Mouse (Mus musculus) adrenal gland, postnatal 25 days (tissue): ENCODE data around the gene Islr. TPM values are rescaled to one million over a fixed set of nuclear protein-coding genes. Genes with fewer than 3 reads are reported as not detected.

Experiments
- DNase-seq: peaks from one replicate; pipeline ENCODE4 v3.0.0; 2021; ENCODE audit warnings: mixed read lengths
- total RNA-seq: library from RNA; stranded (reverse); gene quantifications from 2 replicates; pipeline ENCODE4 v1.2.3, GENCODE M21; 2021

The Islr gene
- total RNA-seq, 1 experiment from 2014 or later, result 13.3 TPM

- DNase-seq, result no peak
Measured at GRCm38 (mm10) chr9:58150733-58151361, 53.3 kb downstream of the Islr start.

- no peak for DNase-seq
Measured at GRCm38 (mm10) chr9:58148806-58149205, 55.3 kb downstream of the Islr start.

- no peak for DNase-seq
Measured at GRCm38 (mm10) chr9:58145417-58145816, 58.7 kb downstream of the Islr start.

- no peak for DNase-seq
Measured at GRCm38 (mm10) chr9:58144664-58145063, 59.4 kb downstream of the Islr start.

- DNase-seq, result no peak
Measured at GRCm38 (mm10) chr9:58143419-58143818, 60.7 kb downstream of the Islr start.

GRCm38 (mm10) chr9:58139947-58140346 is 64.2 kb downstream of the Islr start:
- DNase-seq, result no peak

- no peak for DNase-seq
Measured at GRCm38 (mm10) chr9:58135921-58136321, 68.2 kb downstream of the Islr start.

GRCm38 (mm10) chr9:58134906-58135305 is 69.2 kb downstream of the Islr start:
- DNase-seq, result no peak

DNA sequence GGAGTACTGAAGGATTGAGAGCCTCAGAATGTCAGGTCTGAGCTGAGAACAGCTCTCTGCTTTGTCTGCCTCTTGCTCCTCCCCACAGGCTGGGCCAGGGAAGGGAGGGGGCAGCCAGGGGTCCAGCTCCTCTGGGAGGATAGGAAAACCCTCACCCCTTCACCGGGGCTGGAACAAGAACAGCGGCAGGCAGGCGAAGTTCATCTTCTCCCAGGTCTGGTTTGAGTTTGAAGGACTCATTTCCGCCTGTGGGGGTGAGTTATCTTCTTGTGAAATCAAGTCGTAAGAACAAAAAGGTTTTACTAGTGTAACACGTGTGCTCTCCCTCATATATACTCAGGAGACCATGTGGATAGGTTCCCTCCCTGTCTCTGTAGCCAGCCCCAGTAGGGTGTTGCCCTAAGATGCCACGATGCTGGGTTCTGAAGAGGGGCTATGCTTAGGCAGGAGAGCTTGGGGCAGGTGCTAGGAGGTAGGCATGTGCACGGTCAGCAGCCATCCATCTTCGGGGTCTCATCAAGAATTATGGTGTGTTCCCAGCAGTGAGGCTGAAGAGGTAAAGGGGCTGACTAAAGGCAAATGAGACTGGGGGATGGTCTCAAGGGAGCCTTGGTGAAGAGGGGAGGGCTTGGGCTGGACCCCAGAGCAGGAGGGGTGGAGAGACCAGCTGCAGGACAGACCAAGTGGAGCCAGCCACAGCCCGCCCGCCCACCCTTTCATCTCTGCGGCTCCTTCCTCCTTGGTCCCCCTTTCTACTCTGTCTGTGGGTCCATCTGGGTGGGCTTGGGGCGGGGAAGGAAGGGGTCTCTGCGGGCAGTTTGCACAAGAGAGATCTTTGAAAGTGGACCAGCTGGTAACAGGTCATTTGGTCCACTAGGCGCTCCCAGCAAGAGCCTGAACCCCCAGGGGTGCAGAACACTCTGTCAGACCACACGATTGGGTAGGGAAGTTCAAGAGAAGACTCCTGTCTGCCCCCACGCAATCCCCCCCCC is 69.9 kb downstream of the Islr start:
- no peak for DNase-seq

- DNase-seq, result no peak
Measured at GRCm38 (mm10) chr9:58131735-58132134, 72.4 kb downstream of the Islr start.

GRCm38 (mm10) chr9:58130909-58131308 is 73.2 kb downstream of the Islr start:
- DNase-seq, result no peak

- no peak for DNase-seq
Measured at GRCm38 (mm10) chr9:58129508-58129907, 74.6 kb downstream of the Islr start.

DNA sequence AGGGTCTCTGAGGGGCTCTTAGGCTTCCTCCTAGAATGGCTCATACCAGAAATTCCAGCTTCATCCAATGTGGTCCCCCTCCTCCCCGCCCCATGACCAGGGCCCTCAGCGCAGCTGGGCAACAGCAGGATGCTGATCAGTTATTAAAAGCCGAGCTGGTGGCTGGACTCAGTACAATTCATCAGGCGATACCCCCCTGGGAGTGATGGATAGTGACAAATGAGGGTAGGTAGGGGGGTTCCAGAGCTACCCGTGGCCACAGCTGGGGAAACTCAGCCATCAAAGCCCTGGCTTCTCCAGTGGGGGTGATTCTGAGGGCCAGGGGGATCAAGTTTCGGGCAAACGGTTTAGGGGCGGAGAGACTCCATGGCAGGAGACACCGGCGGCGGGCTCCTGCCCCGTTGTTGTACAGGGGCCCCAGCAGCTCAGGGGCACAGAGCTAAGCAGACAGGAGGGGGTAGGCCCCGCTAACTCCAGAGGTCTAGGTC is 75.1 kb downstream of the Islr start:
- no peak for DNase-seq

GRCm38 (mm10) chr9:58125811-58126210 is 78.3 kb downstream of the Islr start:
- DNase-seq, result no peak

DNA sequence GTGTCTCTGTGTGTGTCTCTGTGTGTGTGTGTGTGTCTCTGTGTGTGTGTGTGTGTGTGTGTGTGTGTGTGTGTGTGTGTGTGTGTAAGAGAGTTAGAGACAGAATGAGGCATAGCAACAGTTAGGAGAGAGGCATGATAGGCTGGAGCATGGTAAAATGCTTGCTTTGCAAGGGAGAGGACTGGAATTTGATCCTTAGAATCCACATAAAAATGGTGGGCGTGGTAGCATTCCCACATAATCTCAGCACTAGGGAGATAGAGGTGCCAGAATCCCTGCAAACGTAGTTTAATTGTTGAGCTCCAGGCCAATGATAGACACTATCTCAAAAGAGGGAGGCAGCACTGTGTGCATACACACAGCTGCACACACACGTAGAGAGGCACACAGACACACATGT is 79.0 kb downstream of the Islr start:
- no peak for DNase-seq

DNA sequence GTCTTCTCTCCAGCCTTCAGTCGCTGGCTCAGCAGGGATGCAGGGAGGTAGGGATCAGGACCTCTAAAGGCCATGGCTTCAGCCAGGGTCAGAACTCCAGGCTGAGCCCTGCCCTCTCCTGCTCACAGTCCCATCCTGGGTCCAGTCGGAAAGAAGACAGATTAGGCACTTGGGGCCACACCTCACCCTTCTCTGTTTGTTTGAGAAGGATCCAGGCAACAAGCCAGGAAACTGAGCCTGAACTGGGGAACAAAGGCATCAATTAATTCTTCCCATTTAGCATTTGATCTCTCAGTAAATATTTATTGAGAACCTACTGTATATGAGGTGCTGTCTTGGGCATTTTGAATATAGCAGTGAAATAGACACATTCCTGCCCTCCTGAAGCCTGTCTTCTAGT is 85.4 kb downstream of the Islr start, which contains the start of gene Ccdc33:
TSS of gene Ccdc33 (minus strand) at position 153 of the 400 bp plus-strand sequence.
- DNase-seq, result no peak

DNA sequence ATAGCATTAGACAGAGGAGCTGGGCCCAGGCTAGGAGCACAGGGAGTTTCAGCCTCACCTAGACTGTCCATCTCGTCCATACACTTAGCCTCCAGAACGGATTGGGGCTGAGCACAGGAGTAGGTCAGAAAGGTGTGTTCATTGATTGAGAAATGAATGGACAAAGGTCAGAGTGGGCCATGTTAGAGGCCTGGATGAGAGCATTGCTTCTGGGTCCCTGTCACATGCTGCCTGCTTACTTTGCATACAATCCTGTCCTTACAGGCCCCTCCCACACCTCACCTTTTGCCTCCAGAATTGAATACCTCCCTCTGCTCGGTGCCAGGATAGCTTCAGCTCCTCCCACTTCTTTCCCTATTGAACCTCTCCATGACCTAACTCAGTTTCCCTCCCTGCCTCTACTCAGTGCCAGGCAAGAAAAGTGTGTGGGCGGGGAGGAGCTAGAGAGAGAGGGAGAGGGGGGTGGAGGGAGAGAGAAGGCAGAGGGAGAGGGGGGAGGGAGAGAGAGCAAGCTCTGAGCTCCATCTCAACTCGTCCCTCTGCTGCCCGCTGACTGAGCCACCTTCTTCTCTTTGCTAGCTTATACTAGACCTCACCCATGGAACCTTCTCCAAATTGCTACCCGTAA is 88.0 kb downstream of the Islr start:
- DNase-seq, result no peak

DNA sequence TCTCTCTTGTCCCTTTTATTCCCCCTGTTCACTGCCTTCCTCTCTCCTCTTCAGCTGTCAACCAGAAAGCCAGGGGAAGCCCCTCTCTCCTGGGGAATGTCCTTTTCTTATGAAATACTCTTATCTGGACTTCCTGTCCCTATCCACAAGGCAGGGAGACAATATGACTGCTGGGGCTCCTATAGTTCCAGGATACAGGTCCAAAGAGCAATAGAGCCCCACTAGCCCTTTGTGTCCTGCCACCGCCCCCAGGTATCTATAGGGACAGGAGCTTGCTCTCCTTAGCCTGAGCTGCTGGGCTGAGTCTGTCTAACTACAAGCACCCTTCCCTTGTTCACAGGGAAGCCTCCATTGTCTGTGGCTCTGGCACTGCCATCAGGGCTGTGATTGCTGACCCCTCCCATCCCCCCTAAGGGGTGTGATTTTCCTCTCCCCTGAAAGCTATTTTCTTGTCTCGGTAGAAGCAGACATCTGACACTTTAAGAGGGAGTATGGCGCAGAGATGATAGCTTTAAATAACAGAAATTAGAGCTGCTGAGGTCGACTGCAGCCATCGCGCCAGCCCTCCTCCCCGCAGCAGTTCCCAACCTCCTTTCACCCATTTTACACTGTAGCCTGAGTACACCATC is 88.7 kb downstream of the Islr start:
- no peak for DNase-seq

- DNase-seq, result no peak
Measured at GRCm38 (mm10) chr9:58114019-58114418, 90.1 kb downstream of the Islr start.

DNA sequence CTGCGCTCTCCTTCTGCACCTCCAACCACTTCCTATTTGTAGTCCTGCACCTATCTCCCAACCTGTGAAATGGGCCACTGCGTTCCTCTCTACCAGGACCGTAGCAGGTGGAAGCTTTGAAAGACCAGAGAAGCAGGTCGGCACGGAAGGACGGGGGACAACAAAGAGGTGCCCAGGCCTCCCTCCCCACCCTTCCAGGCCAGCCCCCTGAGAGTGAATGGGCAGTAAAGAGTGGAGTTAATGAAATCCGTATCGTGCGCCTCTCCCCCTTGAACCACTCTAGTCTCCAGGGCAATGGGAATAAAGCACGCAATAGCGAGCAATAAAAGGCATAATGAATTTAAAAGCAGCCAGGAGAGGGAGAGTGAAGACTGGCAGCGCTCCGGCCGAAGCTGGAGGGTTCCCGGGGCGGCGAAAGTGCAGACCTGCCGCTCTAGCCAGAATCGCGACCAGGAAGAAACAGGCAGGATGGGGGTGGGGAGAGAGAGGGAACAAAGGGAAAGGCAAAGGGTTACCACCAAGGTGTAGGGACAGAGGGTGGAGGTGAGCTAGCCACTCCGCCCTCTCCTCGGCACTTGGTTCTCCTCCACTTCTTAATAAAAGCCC is 90.7 kb downstream of the Islr start:
- DNase-seq, result no peak

- DNase-seq, result no peak
Measured at GRCm38 (mm10) chr9:58112866-58113278, 91.2 kb downstream of the Islr start.

GRCm38 (mm10) chr9:58112321-58112751 is 91.8 kb downstream of the Islr start:
- DNase-seq, result no peak
